Mouse (Mus musculus) bone marrow macrophage, adult 2 months (primary cell): ENCODE data around the gene Jak3.

Experiments
- CTCF ChIP-seq: IDR thresholded peaks from 2 replicates; pipeline ENCODE4 v1.5.1; 2012; ENCODE audit warnings: low read depth, mild to moderate bottlenecking, low read length, moderate library complexity
- POLR2A ChIP-seq: IDR thresholded peaks from 2 replicates; pipeline ENCODE4 v1.6.1; 2012; ENCODE audit warnings: mild to moderate bottlenecking, low read depth, low read length, borderline replicate concordance

DNA sequence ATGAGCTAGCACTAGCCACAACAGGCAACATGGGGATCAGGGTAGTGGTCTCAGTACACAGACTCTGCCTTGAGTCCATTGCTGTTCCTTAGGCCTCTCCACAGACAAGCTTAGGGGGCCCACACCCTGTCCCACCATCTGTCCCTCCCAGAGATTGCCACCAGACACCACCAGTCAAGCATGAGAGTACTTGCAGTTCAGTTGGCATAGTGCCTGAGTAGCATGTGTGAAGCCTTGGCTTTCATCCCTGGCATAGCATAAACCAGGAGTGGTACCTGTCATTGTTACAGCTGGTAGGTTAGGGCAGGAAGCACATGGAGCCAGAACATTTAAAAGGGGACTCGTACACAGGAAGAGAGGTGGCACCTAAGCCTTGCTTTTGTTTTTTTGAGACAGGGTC is 16.3 kb upstream of the Jak3 start:
- no peak for TF ChIP-seq CTCF
- TF ChIP-seq POLR2A: no peak
